Mouse (Mus musculus) cerebellum, postnatal 4 days (tissue): Measurements from ENCODE around the gene Trmt2b.
"Not testable (repeated sequence)": the region's sequence is repeated elsewhere in the genome, so short reads cannot be mapped to it uniquely, and the experiment has no call there.

ENCODE experiments used
- DNase-seq, 2 experiments: peaks; one replicate each; pipeline ENCODE4 v3.0.0; 2022; ENCODE audit warnings: low spot score in 2 of 2, mixed read lengths in 1 of 2

Trmt2b gene

GRCm38 (mm10) chrX:134276275-134277160 lies at the start of gene Trmt2b:
Gene Trmt2b, minus strand, starts transcription at chrX:134276984.
- peak in 1 of 2 experiments; percentile 27 for DNase-seq

- peak in 1 of 2 experiments; percentile 12 for DNase-seq
Observed at GRCm38 (mm10) chrX:134319153-134319932, 42.6 kb upstream of the Trmt2b start.

- not testable (repeated sequence) for DNase-seq
Observed at GRCm38 (mm10) chrX:134311193-134311592, 34.4 kb upstream of the Trmt2b start.

- DNase-seq: peak in 1 of 2 experiments; percentile 9
Observed at GRCm38 (mm10) chrX:134308275-134308634, 31.5 kb upstream of the Trmt2b start.

GRCm38 (mm10) chrX:134307534-134308274 lies 30.9 kb upstream of the Trmt2b start, which contains the start of gene Cenpi:
Gene Cenpi, plus strand, starts transcription at chrX:134308084.
- DNase-seq: peak; percentile 55 to 79

- no peak for DNase-seq
Observed at GRCm38 (mm10) chrX:134303287-134303686, 26.5 kb upstream of the Trmt2b start.

- DNase-seq: no peak
Observed at GRCm38 (mm10) chrX:134300219-134300618, 23.4 kb upstream of the Trmt2b start.

- no peak for DNase-seq
Observed at GRCm38 (mm10) chrX:134297195-134297594, 20.4 kb upstream of the Trmt2b start.

GRCm38 (mm10) chrX:134296737-134297136 lies 20.0 kb upstream of the Trmt2b start:
- DNase-seq: peak in 1 of 2 experiments; percentile 14

- peak in 1 of 2 experiments; percentile 32 for DNase-seq
Observed at GRCm38 (mm10) chrX:134296301-134296700, 19.5 kb upstream of the Trmt2b start.

- DNase-seq: no peak
Observed at GRCm38 (mm10) chrX:134287305-134287704, 10.5 kb upstream of the Trmt2b start.

GRCm38 (mm10) chrX:134285791-134286190 lies 9.0 kb upstream of the Trmt2b start:
- no peak for DNase-seq

- no peak for DNase-seq
Observed at GRCm38 (mm10) chrX:134285102-134285501, 8.3 kb upstream of the Trmt2b start.

GRCm38 (mm10) chrX:134280531-134280930 lies 3.7 kb upstream of the Trmt2b start:
- DNase-seq: no peak

- no peak for DNase-seq
Observed at GRCm38 (mm10) chrX:134275715-134276114, 1.1 kb downstream of the Trmt2b start.

GRCm38 (mm10) chrX:134262129-134262528 lies 14.7 kb downstream of the Trmt2b start:
- no peak for DNase-seq

GRCm38 (mm10) chrX:134261191-134261590 lies 15.6 kb downstream of the Trmt2b start:
- no peak for DNase-seq

- no peak for DNase-seq
Observed at GRCm38 (mm10) chrX:134248202-134248601, 28.6 kb downstream of the Trmt2b start.

GRCm38 (mm10) chrX:134245946-134246345 lies 30.8 kb downstream of the Trmt2b start:
- no peak for DNase-seq

GRCm38 (mm10) chrX:134238266-134238665 lies 38.5 kb downstream of the Trmt2b start:
- DNase-seq: no peak

- no peak for DNase-seq
Observed at GRCm38 (mm10) chrX:134233048-134233447, 43.7 kb downstream of the Trmt2b start.

GRCm38 (mm10) chrX:134221856-134222255 lies 54.9 kb downstream of the Trmt2b start, which contains the start of gene Nox1:
Gene Nox1, minus strand, starts transcription at chrX:134221956.
- no peak for DNase-seq
